28 mouse cellular contexts compared by ENCODE assay signal in the genomic region with DNA sequence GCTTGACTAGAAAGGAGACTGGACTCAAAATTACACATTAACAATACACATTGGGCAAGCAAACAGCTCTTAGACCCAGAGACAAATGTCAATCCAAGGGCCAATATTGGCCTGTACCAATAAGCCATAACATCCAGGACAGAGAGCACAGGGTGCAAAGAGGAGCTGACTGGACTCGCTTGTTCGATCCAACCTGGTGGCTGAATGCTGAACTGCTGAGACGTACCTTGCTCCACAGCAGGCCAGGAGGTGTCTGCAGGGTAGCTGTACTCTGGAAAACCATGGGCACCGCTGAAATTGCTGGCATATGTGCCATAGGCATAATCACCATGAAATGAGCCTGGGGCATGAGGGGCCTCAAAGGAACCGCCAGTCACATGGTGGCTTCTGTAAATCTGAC. TPM values are rescaled to one million over a fixed set of nuclear protein-coding genes. Genes with fewer than 3 reads are reported as not detected.
DNase-seq lines count a peak whose midpoint lies in the region; ATAC-seq and TF ChIP-seq lines count a peak whose summit lies in the region.
"Had no signal": no experiment of that assay in that cellular context is flagged by ENCODE, and none has a peak within 500 bp of the region (broad histone marks: within the 10 kb centered on the region; RNA-seq: fewer than 3 reads in every experiment).

No protein-coding gene starts in this region.

- H3K4me3 ChIP-seq in intestine, postnatal 0 days (ENCODE audit: low read depth, low read length), result no peak overlapping the region
- H3K4me3 ChIP-seq in intestine, embryonic 15.5 days (replicated peaks), result no peak overlapping the region
- H3K4me3 ChIP-seq in liver, embryonic 16.5 days (ENCODE audit: low read depth, low read length), result no peak overlapping the region
- no peak overlapping the region for H3K4me3 ChIP-seq in liver, embryonic 11.5 days (ENCODE audit: low read depth, low read length)
- no peak overlapping the region for H3K4me3 ChIP-seq in neural tube, embryonic 12.5 days
- no peak overlapping the region for H3K4me3 ChIP-seq in neural tube, embryonic 15.5 days (replicated peaks)
- H3K4me3 ChIP-seq: embryonic facial prominence, embryonic 10.5 days; embryonic facial prominence, embryonic 13.5 days; erythroblast, embryonic 14.5 days; forebrain, embryonic 12.5 days; forebrain, embryonic 15.5 days; heart, adult 2 months; heart, embryonic 10.5 days; heart, embryonic 13.5 days; hindbrain, embryonic 12.5 days; hindbrain, embryonic 15.5 days had no signal

- 0 out of 2 replicates have a peak, but pooled peaks have one; percentile 9 for TF ChIP-seq CTCF in intestine, postnatal 0 days (IDR thresholded peaks at IDR 0.05; ENCODE audit: low read depth)

- H3K27ac ChIP-seq in intestine, postnatal 0 days (ENCODE audit: low read depth, low read length), result no peak overlapping the region
- no peak overlapping the region for H3K27ac ChIP-seq in intestine, embryonic 15.5 days
- no peak overlapping the region for H3K27ac ChIP-seq in liver, embryonic 16.5 days (ENCODE audit: low read length)
- H3K27ac ChIP-seq in liver, embryonic 11.5 days (ENCODE audit: low read depth, low read length), result no peak overlapping the region
- H3K27ac ChIP-seq in neural tube, embryonic 12.5 days, result no peak overlapping the region
- H3K27ac ChIP-seq in neural tube, embryonic 15.5 days (replicated peaks), result no peak overlapping the region
- H3K27ac ChIP-seq: embryonic facial prominence, embryonic 10.5 days; embryonic facial prominence, embryonic 13.5 days; forebrain, embryonic 12.5 days; forebrain, embryonic 15.5 days; heart, adult 2 months; heart, embryonic 10.5 days; heart, embryonic 13.5 days; hindbrain, embryonic 12.5 days; hindbrain, embryonic 15.5 days had no signal

- peaks cover 96% of the 10 kb centered on the region for H3K36me3 ChIP-seq in intestine, postnatal 0 days (ENCODE audit: control insufficient read depth, insufficient read depth)
- peaks cover 60% of the 10 kb centered on the region for H3K36me3 ChIP-seq in intestine, embryonic 15.5 days
- H3K36me3 ChIP-seq in liver, embryonic 16.5 days (ENCODE audit: control insufficient read depth, insufficient read depth), result peaks cover 35% of the 10 kb centered on the region
- H3K36me3 ChIP-seq in liver, embryonic 11.5 days (ENCODE audit: control insufficient read depth, insufficient read depth, low read length), result peaks cover 69% of the 10 kb centered on the region
- H3K36me3 ChIP-seq in neural tube, embryonic 12.5 days, result peaks cover 93% of the 10 kb centered on the region
- peaks cover 91% of the 10 kb centered on the region for H3K36me3 ChIP-seq in neural tube, embryonic 15.5 days

- no peak overlapping the region for H3K9ac ChIP-seq in intestine, postnatal 0 days (ENCODE audit: low read depth, low read length)
- no peak overlapping the region for H3K9ac ChIP-seq in intestine, embryonic 15.5 days
- H3K9ac ChIP-seq in liver, embryonic 16.5 days (ENCODE audit: low read depth, low read length), result no peak overlapping the region
- H3K9ac ChIP-seq in liver, embryonic 11.5 days (ENCODE audit: low read depth, low read length), result no peak overlapping the region
- 0 out of 2 replicates have a peak overlapping the region, but pooled peaks have one; percentile 10 for H3K9ac ChIP-seq in neural tube, embryonic 12.5 days
- H3K9ac ChIP-seq in neural tube, embryonic 15.5 days (replicated peaks), result no peak overlapping the region
- H3K9ac ChIP-seq: embryonic facial prominence, embryonic 13.5 days; forebrain, embryonic 12.5 days; forebrain, embryonic 15.5 days; heart, embryonic 13.5 days; hindbrain, embryonic 12.5 days; hindbrain, embryonic 15.5 days had no signal

- H3K4me2 ChIP-seq in intestine, postnatal 0 days (replicated peaks; ENCODE audit: low read depth), result no peak overlapping the region
- H3K4me2 ChIP-seq in intestine, embryonic 15.5 days (replicated peaks), result no peak overlapping the region
- no peak overlapping the region for H3K4me2 ChIP-seq in liver, embryonic 16.5 days (ENCODE audit: low read depth, low read length)
- H3K4me2 ChIP-seq in liver, embryonic 11.5 days, result no peak overlapping the region
- no peak overlapping the region for H3K4me2 ChIP-seq in neural tube, embryonic 12.5 days (replicated peaks)
- H3K4me2 ChIP-seq in neural tube, embryonic 15.5 days, result no peak overlapping the region
- H3K4me2 ChIP-seq: embryonic facial prominence, embryonic 13.5 days; forebrain, embryonic 12.5 days; forebrain, embryonic 15.5 days; heart, embryonic 13.5 days; hindbrain, embryonic 12.5 days; hindbrain, embryonic 15.5 days had no signal

- ATAC-seq in intestine, postnatal 0 days, result no peak
- no peak for ATAC-seq in intestine, embryonic 15.5 days
- 0 out of 2 replicates have a peak, but pooled peaks have one; percentile 16 for ATAC-seq in liver, embryonic 16.5 days (ENCODE audit: low read depth)
- no peak for ATAC-seq in liver, embryonic 11.5 days (replicated peaks; ENCODE audit: low FRiP score)
- ATAC-seq in neural tube, embryonic 12.5 days (ENCODE audit: low FRiP score, low read depth), result no peak
- ATAC-seq in neural tube, embryonic 15.5 days (ENCODE audit: low FRiP score), result no peak
- ATAC-seq: activated CD4-positive, CD25-positive, alpha-beta regulatory T cell, adult 4 months; forebrain, embryonic 15.5 days had no signal

- H3K27me3 ChIP-seq in intestine, postnatal 0 days (replicated peaks; ENCODE audit: control insufficient read depth, insufficient read depth, low read length), result no peaks in the 10 kb centered on the region
- H3K27me3 ChIP-seq in intestine, embryonic 15.5 days (replicated peaks), result no peaks in the 10 kb centered on the region
- no peaks in the 10 kb centered on the region for H3K27me3 ChIP-seq in liver, embryonic 16.5 days (ENCODE audit: control insufficient read depth, insufficient read depth, low read depth, low read length)
- H3K27me3 ChIP-seq in liver, embryonic 11.5 days (replicated peaks; ENCODE audit: control insufficient read depth, insufficient read depth, low read length), result no peaks in the 10 kb centered on the region
- H3K27me3 ChIP-seq in neural tube, embryonic 12.5 days (replicated peaks), result no peaks in the 10 kb centered on the region
- H3K27me3 ChIP-seq in neural tube, embryonic 15.5 days (replicated peaks), result no peaks in the 10 kb centered on the region
- H3K27me3 ChIP-seq: CH12.LX; embryonic facial prominence, embryonic 13.5 days; forebrain, embryonic 12.5 days; forebrain, embryonic 15.5 days; heart, embryonic 13.5 days; hindbrain, embryonic 12.5 days; hindbrain, embryonic 15.5 days had no signal

- DNase-seq in liver, embryonic 11.5 days (ENCODE audit: low spot score), result no peak
- DNase-seq in kidney, adult 9 months, result no peak
- DNase-seq: adrenal gland, adult 8-10 months; adrenal gland, postnatal 25 days; B cell, adult 2 months; cerebellum, adult 11-12 months; cerebellum, adult 8-10 months; cerebellum, postnatal 10 days; cerebellum, postnatal 36 days; embryo, embryonic 11 days; gastrocnemius, postnatal 25 days; heart, adult 2 months had no signal

- no peaks in the 10 kb centered on the region for H3K9me3 ChIP-seq in intestine, postnatal 0 days (ENCODE audit: control insufficient read depth)
- no peaks in the 10 kb centered on the region for H3K9me3 ChIP-seq in intestine, embryonic 15.5 days
- no peaks in the 10 kb centered on the region for H3K9me3 ChIP-seq in liver, embryonic 16.5 days (replicated peaks; ENCODE audit: control insufficient read depth, low read length)
- no peaks in the 10 kb centered on the region for H3K9me3 ChIP-seq in liver, embryonic 11.5 days (ENCODE audit: control insufficient read depth, low read length)
- no peaks in the 10 kb centered on the region for H3K9me3 ChIP-seq in neural tube, embryonic 12.5 days
- no peaks in the 10 kb centered on the region for H3K9me3 ChIP-seq in neural tube, embryonic 15.5 days (replicated peaks)
- H3K9me3 ChIP-seq: embryonic facial prominence, embryonic 10.5 days; embryonic facial prominence, embryonic 13.5 days; forebrain, embryonic 12.5 days; forebrain, embryonic 15.5 days; heart, embryonic 10.5 days; heart, embryonic 13.5 days; hindbrain, embryonic 12.5 days; hindbrain, embryonic 15.5 days had no signal

- WGBS in intestine, postnatal 0 days, result 96% methylated on average over 5 of the region's 5 CpGs
- WGBS in intestine, embryonic 15.5 days, result 95% methylated on average over 5 of the region's 5 CpGs
- 78% methylated on average over 5 of the region's 5 CpGs for WGBS in liver, embryonic 16.5 days (ENCODE audit: insufficient replicate concordance)
- WGBS in liver, embryonic 11.5 days, result 94% methylated on average over 5 of the region's 5 CpGs
- 88% methylated on average over 5 of the region's 5 CpGs for WGBS in neural tube, embryonic 12.5 days
- WGBS in neural tube, embryonic 15.5 days, result 85% methylated on average over 5 of the region's 5 CpGs

- H3K4me1 ChIP-seq in intestine, postnatal 0 days (replicated peaks; ENCODE audit: control insufficient read depth, insufficient read depth, low read length), result no peaks in the 10 kb centered on the region
- H3K4me1 ChIP-seq in intestine, embryonic 15.5 days (replicated peaks), result no peaks in the 10 kb centered on the region
- H3K4me1 ChIP-seq in liver, embryonic 16.5 days (ENCODE audit: control insufficient read depth, low read depth, low read length), result no peaks in the 10 kb centered on the region
- no peaks in the 10 kb centered on the region for H3K4me1 ChIP-seq in liver, embryonic 11.5 days (replicated peaks; ENCODE audit: control insufficient read depth, insufficient read depth, low read length)
- H3K4me1 ChIP-seq in neural tube, embryonic 12.5 days, result 0 out of 2 replicates have a peak, but pooled peaks cover 3% of the 10 kb centered on the region
- no peaks in the 10 kb centered on the region; the same call in 1 of the 2 replicates for H3K4me1 ChIP-seq in neural tube, embryonic 15.5 days
- H3K4me1 ChIP-seq: embryonic facial prominence, embryonic 10.5 days; embryonic facial prominence, embryonic 13.5 days; forebrain, embryonic 12.5 days; forebrain, embryonic 15.5 days; heart, embryonic 10.5 days; heart, embryonic 13.5 days; hindbrain, embryonic 15.5 days had no signal

RNA-seq across cellular contexts. Expression of gene Sec16a, which starts 15.2 kb away (rescaled TPM):
- polyA plus RNA-seq in intestine, postnatal 0 days (2015; fragmentation: Nextera tagmentation; extraction: Ambion mirVana), result 17.4 and 18.3 TPM in 2 replicates
- polyA plus RNA-seq in intestine, embryonic 15.5 days (2015; fragmentation: Nextera tagmentation; extraction: Ambion mirVana), result 20.2 and 24.7 TPM in 2 replicates
- polyA plus RNA-seq in liver, embryonic 16.5 days (2015; fragmentation: Nextera tagmentation; extraction: Ambion mirVana), result 9.3 and 12.4 TPM in 2 replicates
- polyA plus RNA-seq in liver, embryonic 11.5 days (2014; fragmentation: Nextera tagmentation; extraction: Ambion mirVana), result 33.7 TPM in 2 replicates
- polyA plus RNA-seq in neural tube, embryonic 12.5 days (2016; fragmentation: Nextera tagmentation; extraction: Ambion mirVana), result 26.0 and 26.3 TPM in 2 replicates
- 16.7 and 17.2 TPM in 2 replicates for polyA plus RNA-seq in neural tube, embryonic 15.5 days (2015; fragmentation: Nextera tagmentation; extraction: Ambion mirVana)

RNA-seq across cellular contexts. Expression of gene Inpp5e, which starts 20.8 kb away (rescaled TPM):
- 6.8 TPM in 2 replicates for polyA plus RNA-seq in intestine, postnatal 0 days (2015; fragmentation: Nextera tagmentation; extraction: Ambion mirVana)
- polyA plus RNA-seq in intestine, embryonic 15.5 days (2015; fragmentation: Nextera tagmentation; extraction: Ambion mirVana), result 14.6 and 17.1 TPM in 2 replicates
- polyA plus RNA-seq in liver, embryonic 16.5 days (2015; fragmentation: Nextera tagmentation; extraction: Ambion mirVana), result 5.2 and 5.8 TPM in 2 replicates
- polyA plus RNA-seq in liver, embryonic 11.5 days (2014; fragmentation: Nextera tagmentation; extraction: Ambion mirVana), result 17.7 and 19.2 TPM in 2 replicates
- polyA plus RNA-seq in neural tube, embryonic 12.5 days (2016; fragmentation: Nextera tagmentation; extraction: Ambion mirVana), result 29.7 and 32.7 TPM in 2 replicates
- 23.4 and 23.9 TPM in 2 replicates for polyA plus RNA-seq in neural tube, embryonic 15.5 days (2015; fragmentation: Nextera tagmentation; extraction: Ambion mirVana)

RNA-seq across cellular contexts. Expression of gene Pmpca, which starts 40.7 kb away (rescaled TPM):
- 46.4 and 47.6 TPM in 2 replicates for polyA plus RNA-seq in intestine, postnatal 0 days (2015; fragmentation: Nextera tagmentation; extraction: Ambion mirVana)
- 101 and 105 TPM in 2 replicates for polyA plus RNA-seq in intestine, embryonic 15.5 days (2015; fragmentation: Nextera tagmentation; extraction: Ambion mirVana)
- polyA plus RNA-seq in liver, embryonic 16.5 days (2015; fragmentation: Nextera tagmentation; extraction: Ambion mirVana), result 55.8 and 57.6 TPM in 2 replicates
- polyA plus RNA-seq in liver, embryonic 11.5 days (2014; fragmentation: Nextera tagmentation; extraction: Ambion mirVana), result 147 and 150 TPM in 2 replicates
- polyA plus RNA-seq in neural tube, embryonic 12.5 days (2016; fragmentation: Nextera tagmentation; extraction: Ambion mirVana), result 113 and 115 TPM in 2 replicates
- polyA plus RNA-seq in neural tube, embryonic 15.5 days (2015; fragmentation: Nextera tagmentation; extraction: Ambion mirVana), result 94.7 and 95.3 TPM in 2 replicates

RNA-seq across cellular contexts. Expression of gene Entr1, which starts 40.7 kb away (rescaled TPM):
- 45.6 and 49.3 TPM in 2 replicates for polyA plus RNA-seq in intestine, postnatal 0 days (2015; fragmentation: Nextera tagmentation; extraction: Ambion mirVana)
- polyA plus RNA-seq in intestine, embryonic 15.5 days (2015; fragmentation: Nextera tagmentation; extraction: Ambion mirVana), result 88.2 and 90.6 TPM in 2 replicates
- polyA plus RNA-seq in liver, embryonic 16.5 days (2015; fragmentation: Nextera tagmentation; extraction: Ambion mirVana), result 34.1 and 34.4 TPM in 2 replicates
- 94.4 and 95.7 TPM in 2 replicates for polyA plus RNA-seq in liver, embryonic 11.5 days (2014; fragmentation: Nextera tagmentation; extraction: Ambion mirVana)
- 177 and 180 TPM in 2 replicates for polyA plus RNA-seq in neural tube, embryonic 12.5 days (2016; fragmentation: Nextera tagmentation; extraction: Ambion mirVana)
- 153 and 160 TPM in 2 replicates for polyA plus RNA-seq in neural tube, embryonic 15.5 days (2015; fragmentation: Nextera tagmentation; extraction: Ambion mirVana)

RNA-seq across cellular contexts. Expression of gene Snapc4, which starts 49.4 kb away (rescaled TPM):
- polyA plus RNA-seq in intestine, postnatal 0 days (2015; fragmentation: Nextera tagmentation; extraction: Ambion mirVana), result 5.6 and 6.7 TPM in 2 replicates
- polyA plus RNA-seq in intestine, embryonic 15.5 days (2015; fragmentation: Nextera tagmentation; extraction: Ambion mirVana), result 19.7 and 25.2 TPM in 2 replicates
- polyA plus RNA-seq in liver, embryonic 16.5 days (2015; fragmentation: Nextera tagmentation; extraction: Ambion mirVana), result 7.1 and 10.0 TPM in 2 replicates
- 36.4 and 41.6 TPM in 2 replicates for polyA plus RNA-seq in liver, embryonic 11.5 days (2014; fragmentation: Nextera tagmentation; extraction: Ambion mirVana)
- polyA plus RNA-seq in neural tube, embryonic 12.5 days (2016; fragmentation: Nextera tagmentation; extraction: Ambion mirVana), result 33.4 and 34.6 TPM in 2 replicates
- polyA plus RNA-seq in neural tube, embryonic 15.5 days (2015; fragmentation: Nextera tagmentation; extraction: Ambion mirVana), result 30.4 and 33.6 TPM in 2 replicates
